Mouse (Mus musculus): Measurements from ENCODE around the gene Cntn4. TPM values are rescaled to one million over a fixed set of nuclear protein-coding genes. Genes with fewer than 3 reads are reported as not detected.

Gene Cntn4
- polyA plus RNA-seq, 1 experiment: 13.2 TPM

DNA sequence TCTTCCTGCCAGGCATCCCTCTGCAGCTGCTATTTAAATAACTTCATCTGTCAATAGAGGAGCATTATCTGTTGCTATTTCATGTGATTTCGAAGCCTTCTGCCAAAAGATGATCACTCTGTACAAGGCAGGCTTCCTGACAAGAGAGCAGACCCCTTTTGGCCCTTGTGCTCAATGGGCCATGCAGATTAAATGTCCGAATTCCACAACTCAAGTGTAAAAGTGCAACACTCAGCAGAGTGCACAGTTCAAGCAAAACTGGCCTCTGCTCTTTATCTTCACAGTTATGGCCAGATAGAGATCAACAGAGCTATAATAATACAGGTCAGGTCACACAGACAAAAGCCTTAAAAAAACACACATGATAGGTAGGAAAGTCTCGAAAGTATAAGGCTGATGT, 1024.5 kb downstream of the Cntn4 start:
- H3K4me3 ChIP-seq (replicated peaks; ENCODE audit: insufficient read depth, low read depth, low read length): no peak overlapping the region
- WGBS: 53% methylated on average over 3 of the region's 3 CpGs
- TF ChIP-seq CTCF (IDR thresholded peaks at IDR 0.05; ENCODE audit: borderline replicate concordance, insufficient read depth, low read depth, low read length): no peak
- H3K4me1 ChIP-seq (ENCODE audit: control insufficient read depth, insufficient read depth, low read length): no peaks in the 10 kb centered on the region
- no peaks in the 10 kb centered on the region for H3K27me3 ChIP-seq (ENCODE audit: control insufficient read depth, insufficient read depth, low read length)
- no peak overlapping the region for H3K27ac ChIP-seq (ENCODE audit: insufficient read depth, low read length)
- no peak for DNase-seq

GRCm38 (mm10) chr6:106705506-106706035, 1028.1 kb downstream of the Cntn4 start:
- TF ChIP-seq POLR2A (IDR thresholded peaks at IDR 0.05; ENCODE audit: borderline replicate concordance, insufficient read depth, low read length) (no peak), CTCF (IDR thresholded peaks at IDR 0.05; ENCODE audit: borderline replicate concordance, insufficient read depth, low read depth, low read length) (no peak)
- H3K27ac ChIP-seq (ENCODE audit: insufficient read depth, low read length): no peak overlapping the region
- DNase-seq: no peak
- no peak overlapping the region for H3K4me3 ChIP-seq (replicated peaks; ENCODE audit: insufficient read depth, low read depth, low read length)
- WGBS: 52% methylated on average over 3 of the region's 3 CpGs
- no peaks in the 10 kb centered on the region for H3K4me1 ChIP-seq (ENCODE audit: control insufficient read depth, insufficient read depth, low read length)
- no peaks in the 10 kb centered on the region for H3K27me3 ChIP-seq (ENCODE audit: control insufficient read depth, insufficient read depth, low read length)

DNA sequence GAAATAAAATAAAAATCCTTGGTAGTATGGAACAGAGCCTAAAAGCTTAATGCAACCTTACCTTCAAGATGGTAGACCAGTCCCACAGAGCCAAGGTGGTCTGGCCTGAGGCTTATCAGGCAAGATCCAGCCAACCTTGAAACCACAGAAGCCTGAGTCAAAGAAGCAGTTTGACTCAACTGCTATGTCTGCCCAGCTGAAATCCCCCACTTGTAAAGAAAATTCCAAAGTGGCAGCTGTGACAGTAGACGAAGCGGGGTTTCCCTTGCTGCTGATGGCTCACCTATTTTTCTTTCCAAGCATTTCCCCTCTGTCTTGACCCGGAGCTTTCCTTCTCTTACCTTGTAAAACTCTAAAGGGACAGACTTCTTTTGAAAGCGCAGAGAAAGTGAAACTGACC, 1048.2 kb downstream of the Cntn4 start:
- no peaks in the 10 kb centered on the region for H3K27me3 ChIP-seq (ENCODE audit: control insufficient read depth, insufficient read depth, low read length)
- no peak for DNase-seq
- H3K4me3 ChIP-seq (replicated peaks; ENCODE audit: insufficient read depth, low read depth, low read length): no peak overlapping the region
- WGBS: 88% methylated on average over 4 of the region's 4 CpGs
- H3K27ac ChIP-seq (ENCODE audit: insufficient read depth, low read length): no peak overlapping the region
- H3K4me1 ChIP-seq (ENCODE audit: control insufficient read depth, insufficient read depth, low read length): no peaks in the 10 kb centered on the region
- TF ChIP-seq CTCF (IDR thresholded peaks at IDR 0.05; ENCODE audit: borderline replicate concordance, insufficient read depth, low read depth, low read length) (no peak), POLR2A (IDR thresholded peaks at IDR 0.05; ENCODE audit: borderline replicate concordance, insufficient read depth, low read length) (no peak)

- Histone ChIP-seq H3K27ac (ENCODE audit: insufficient read depth, low read length) (no peak overlapping the region), H3K4me3 (replicated peaks; ENCODE audit: insufficient read depth, low read depth, low read length) (no peak overlapping the region), H3K4me1 (ENCODE audit: control insufficient read depth, insufficient read depth, low read length) (no peaks in the 10 kb centered on the region), H3K27me3 (ENCODE audit: control insufficient read depth, insufficient read depth, low read length) (no peaks in the 10 kb centered on the region)
- TF ChIP-seq CTCF (IDR thresholded peaks at IDR 0.05; ENCODE audit: borderline replicate concordance, insufficient read depth, low read depth, low read length): no peak
- TF ChIP-seq POLR2A (IDR thresholded peaks at IDR 0.05; ENCODE audit: borderline replicate concordance, insufficient read depth, low read length): no peak
- WGBS: 80% methylated on average over 6 of the region's 6 CpGs
- no peak for DNase-seq
Measured at GRCm38 (mm10) chr6:106726078-106726477, 1048.6 kb downstream of the Cntn4 start.

DNA sequence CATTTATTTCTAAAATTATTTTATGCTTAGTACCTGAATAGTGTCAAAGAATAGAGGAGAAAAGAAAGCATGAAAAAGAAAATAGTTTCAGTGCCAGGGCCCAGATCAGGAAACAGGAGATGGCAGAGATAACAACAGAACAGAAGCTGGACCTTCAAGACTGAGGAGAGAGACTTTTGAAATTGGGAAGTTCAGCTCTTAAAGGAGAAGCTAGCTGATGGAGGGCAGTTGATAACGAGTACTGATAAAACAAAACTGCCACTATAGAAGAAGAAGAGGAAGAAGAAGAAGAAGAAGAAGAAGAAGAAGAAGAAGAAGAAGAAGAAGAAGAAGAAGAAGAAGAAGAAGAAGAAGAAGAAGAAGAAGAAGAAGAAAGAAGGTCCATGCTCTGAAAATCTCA, 1050.2 kb downstream of the Cntn4 start:
- Histone ChIP-seq H3K27me3 (ENCODE audit: control insufficient read depth, insufficient read depth, low read length) (no peaks in the 10 kb centered on the region), H3K27ac (ENCODE audit: insufficient read depth, low read length) (no peak overlapping the region), H3K4me1 (ENCODE audit: control insufficient read depth, insufficient read depth, low read length) (no peaks in the 10 kb centered on the region), H3K4me3 (replicated peaks; ENCODE audit: insufficient read depth, low read depth, low read length) (no peak overlapping the region)
- WGBS: 74% methylated on average over 1 of the region's 1 CpGs
- TF ChIP-seq CTCF (IDR thresholded peaks at IDR 0.05; ENCODE audit: borderline replicate concordance, insufficient read depth, low read depth, low read length) (no peak), POLR2A (IDR thresholded peaks at IDR 0.05; ENCODE audit: borderline replicate concordance, insufficient read depth, low read length) (no peak)
- no peak for DNase-seq

DNA sequence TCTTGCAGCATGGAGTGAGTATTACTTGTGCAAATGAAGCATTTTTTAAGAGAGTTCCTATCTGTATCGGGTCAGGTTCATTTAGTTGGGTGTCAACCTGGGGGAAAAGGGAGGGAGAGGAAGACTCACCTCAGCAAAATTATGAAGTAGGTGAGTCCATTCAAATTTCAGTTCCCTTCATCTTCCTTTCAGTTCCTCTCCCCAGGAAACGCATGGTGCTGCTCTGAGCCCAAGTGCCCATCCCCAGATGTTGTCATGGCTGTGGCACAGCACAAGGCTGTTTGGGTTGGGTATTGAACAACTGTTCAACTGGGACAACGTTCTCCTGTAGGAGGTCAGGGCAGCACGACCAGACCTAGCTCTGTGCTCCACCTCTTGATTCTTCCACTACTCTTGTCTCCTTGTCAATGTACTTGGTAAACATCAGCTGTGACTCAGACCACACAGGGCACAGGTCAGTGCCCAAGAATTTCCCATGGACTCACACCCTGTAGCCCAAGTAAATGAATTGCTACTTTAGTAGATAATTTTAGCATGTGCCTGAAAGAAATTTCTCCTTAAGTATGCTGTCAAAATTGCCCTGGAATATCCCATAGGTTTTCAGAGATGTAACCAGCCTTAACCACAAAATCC, 1052.3 kb downstream of the Cntn4 start:
- Histone ChIP-seq H3K27me3 (ENCODE audit: control insufficient read depth, insufficient read depth, low read length) (no peaks in the 10 kb centered on the region), H3K4me3 (replicated peaks; ENCODE audit: insufficient read depth, low read depth, low read length) (no peak overlapping the region), H3K27ac (ENCODE audit: insufficient read depth, low read length) (no peak overlapping the region), H3K4me1 (ENCODE audit: control insufficient read depth, insufficient read depth, low read length) (no peaks in the 10 kb centered on the region)
- DNase-seq: no peak
- WGBS: 76% methylated on average over 4 of the region's 4 CpGs
- TF ChIP-seq POLR2A (IDR thresholded peaks at IDR 0.05; ENCODE audit: borderline replicate concordance, insufficient read depth, low read length): no peak
- TF ChIP-seq CTCF (IDR thresholded peaks at IDR 0.05; ENCODE audit: borderline replicate concordance, insufficient read depth, low read depth, low read length): no peak

DNA sequence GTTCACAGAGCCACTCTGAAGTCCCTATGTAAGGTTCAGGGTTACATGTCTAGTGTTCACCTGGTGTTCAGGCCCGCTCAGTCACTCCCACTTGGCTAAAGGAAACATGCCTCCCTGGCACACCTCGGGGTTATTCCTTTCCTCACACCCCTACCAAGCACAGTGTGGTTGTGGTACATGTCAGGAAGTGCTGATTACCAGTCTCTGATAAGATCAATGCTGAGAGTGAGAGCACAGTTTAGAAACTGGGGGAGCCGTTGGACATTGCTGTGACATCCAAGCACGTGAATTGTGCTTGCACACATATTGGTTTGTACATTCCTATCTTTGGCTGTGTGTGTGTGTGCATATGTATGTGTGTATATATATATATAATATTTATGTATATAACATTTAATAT, 1055.1 kb downstream of the Cntn4 start:
- WGBS: 82% methylated on average over 4 of the region's 4 CpGs
- no peaks in the 10 kb centered on the region for H3K4me1 ChIP-seq (ENCODE audit: control insufficient read depth, insufficient read depth, low read length)

DNA sequence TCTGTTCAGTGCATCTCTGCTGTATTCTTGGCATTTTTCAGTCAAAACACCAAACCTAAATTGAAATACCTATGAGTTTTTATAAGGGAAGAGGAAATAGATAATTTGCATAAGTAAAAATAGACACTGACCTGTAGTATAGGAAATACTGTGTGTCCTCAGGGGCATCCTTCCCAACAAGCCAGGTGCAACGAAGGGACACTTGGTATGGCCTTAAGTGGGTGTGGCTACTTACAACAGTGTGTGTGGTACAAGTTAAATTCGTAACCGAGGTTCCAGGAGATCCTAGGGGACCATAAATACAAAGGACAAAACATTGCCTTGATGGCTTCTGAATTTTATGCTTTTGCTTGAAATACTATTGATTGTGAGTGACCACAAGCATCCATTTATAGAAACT, 1060.8 kb downstream of the Cntn4 start:
- no peak for DNase-seq
- 73% methylated on average over 3 of the region's 3 CpGs for WGBS
- TF ChIP-seq POLR2A (IDR thresholded peaks at IDR 0.05; ENCODE audit: borderline replicate concordance, insufficient read depth, low read length): no peak
- no peak for TF ChIP-seq CTCF (IDR thresholded peaks at IDR 0.05; ENCODE audit: borderline replicate concordance, insufficient read depth, low read depth, low read length)
- Histone ChIP-seq H3K4me1 (ENCODE audit: control insufficient read depth, insufficient read depth, low read length) (no peaks in the 10 kb centered on the region), H3K27me3 (ENCODE audit: control insufficient read depth, insufficient read depth, low read length) (no peaks in the 10 kb centered on the region), H3K4me3 (replicated peaks; ENCODE audit: insufficient read depth, low read depth, low read length) (no peak overlapping the region), H3K27ac (ENCODE audit: insufficient read depth, low read length) (no peak overlapping the region)

More for the DNA sequence above, 1055.1 kb downstream of the Cntn4 start:
- TF ChIP-seq POLR2A (IDR thresholded peaks at IDR 0.05; ENCODE audit: borderline replicate concordance, insufficient read depth, low read length) (no peak), CTCF (IDR thresholded peaks at IDR 0.05; ENCODE audit: borderline replicate concordance, insufficient read depth, low read depth, low read length) (no peak)
- Histone ChIP-seq H3K27me3 (ENCODE audit: control insufficient read depth, insufficient read depth, low read length) (no peaks in the 10 kb centered on the region), H3K27ac (ENCODE audit: insufficient read depth, low read length) (no peak overlapping the region), H3K4me3 (replicated peaks; ENCODE audit: insufficient read depth, low read depth, low read length) (no peak overlapping the region)
- DNase-seq: no peak

Data from cerebellum, adult 2 months (tissue).